Mouse (Mus musculus): ENCODE measurements around the gene Agtpbp1. TPM values are rescaled to one million over a fixed set of nuclear protein-coding genes. Genes with fewer than 3 reads are reported as not detected.

The Agtpbp1 gene
- polyA plus RNA-seq, 1 experiment from 2014 or later: 18.6 TPM

- 97% methylated on average over 6 of the region's 6 CpGs for WGBS
- no peak for ATAC-seq (ENCODE audit: low FRiP score, low TSS enrichment)
- Histone ChIP-seq H3K9me3 (ENCODE audit: control insufficient read depth, low read length) (no peaks in the 10 kb centered on the region), H3K9ac (ENCODE audit: low read depth, low read length) (no peak overlapping the region), H3K36me3 (ENCODE audit: control insufficient read depth, insufficient read depth, low read length) (no peaks in the 10 kb centered on the region), H3K27ac (ENCODE audit: low read depth, low read length) (no peak overlapping the region), H3K27me3 (ENCODE audit: control insufficient read depth, insufficient read depth, low read length) (no peaks in the 10 kb centered on the region), H3K4me1 (ENCODE audit: control insufficient read depth, insufficient read depth, low read length) (no peaks in the 10 kb centered on the region), H3K4me3 (ENCODE audit: low read length) (no peak overlapping the region), H3K4me2 (replicated peaks; ENCODE audit: low read depth, low read length) (no peak overlapping the region)
Measured at GRCm38 (mm10) chr13:59429369-59429768, 155.7 kb downstream of the Agtpbp1 start.

GRCm38 (mm10) chr13:59423871-59424270, 161.2 kb downstream of the Agtpbp1 start:
- WGBS: 70% methylated on average over 5 of the region's 5 CpGs
- Histone ChIP-seq H3K27ac (ENCODE audit: low read depth, low read length) (no peak overlapping the region), H3K4me1 (ENCODE audit: control insufficient read depth, insufficient read depth, low read length) (no peaks in the 10 kb centered on the region), H3K4me2 (replicated peaks; ENCODE audit: low read depth, low read length) (no peak overlapping the region), H3K4me3 (ENCODE audit: low read length) (no peak overlapping the region), H3K27me3 (ENCODE audit: control insufficient read depth, insufficient read depth, low read length) (no peaks in the 10 kb centered on the region), H3K9ac (ENCODE audit: low read depth, low read length) (no peak overlapping the region), H3K9me3 (ENCODE audit: control insufficient read depth, low read length) (no peaks in the 10 kb centered on the region), H3K36me3 (ENCODE audit: control insufficient read depth, insufficient read depth, low read length) (no peaks in the 10 kb centered on the region)
- ATAC-seq (ENCODE audit: low FRiP score, low TSS enrichment): no peak

GRCm38 (mm10) chr13:59416530-59417230, 168.3 kb downstream of the Agtpbp1 start:
- no peaks in the 10 kb centered on the region for H3K9me3 ChIP-seq (ENCODE audit: control insufficient read depth, low read length)
- no peaks in the 10 kb centered on the region for H3K27me3 ChIP-seq (ENCODE audit: control insufficient read depth, insufficient read depth, low read length)
- no peaks in the 10 kb centered on the region for H3K4me1 ChIP-seq (ENCODE audit: control insufficient read depth, insufficient read depth, low read length)
- H3K36me3 ChIP-seq (ENCODE audit: control insufficient read depth, insufficient read depth, low read length): no peaks in the 10 kb centered on the region
- H3K4me3 ChIP-seq (ENCODE audit: low read length): no peak overlapping the region
- no peak overlapping the region for H3K9ac ChIP-seq (ENCODE audit: low read depth, low read length)
- 80% methylated on average over 15 of the region's 15 CpGs for whole genome bisulfite sequencing
- H3K4me2 ChIP-seq (replicated peaks; ENCODE audit: low read depth, low read length): no peak overlapping the region
- H3K27ac ChIP-seq (ENCODE audit: low read depth, low read length): no peak overlapping the region
- ATAC-seq (ENCODE audit: low FRiP score, low TSS enrichment): no peak

DNA sequence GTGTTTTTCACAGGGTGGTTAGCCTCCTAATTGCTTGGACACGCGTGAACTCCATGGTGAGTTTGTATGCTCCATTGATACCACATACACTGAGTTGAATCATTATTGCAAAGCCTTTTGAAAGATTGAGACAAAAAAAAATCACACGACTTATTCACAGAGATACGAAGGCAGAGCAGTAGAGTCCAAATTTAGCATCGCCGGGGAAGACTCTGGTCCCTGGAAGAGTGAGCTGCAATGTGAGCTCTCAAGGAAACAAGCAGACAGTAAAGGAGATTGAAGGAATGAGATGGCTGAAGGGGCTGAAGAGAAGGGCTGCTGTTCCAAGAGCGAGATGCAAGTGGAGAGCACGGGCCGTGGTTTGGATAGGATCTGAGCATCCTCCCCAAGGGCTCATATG, 171.1 kb downstream of the Agtpbp1 start:
- no peak for ATAC-seq (ENCODE audit: low FRiP score, low TSS enrichment)
- no peak overlapping the region for H3K4me2 ChIP-seq (replicated peaks; ENCODE audit: low read depth, low read length)
- 96% methylated on average over 9 of the region's 9 CpGs for WGBS

GRCm38 (mm10) chr13:59412672-59413071, 172.4 kb downstream of the Agtpbp1 start:
- Histone ChIP-seq H3K9me3 (ENCODE audit: control insufficient read depth, low read length) (no peaks in the 10 kb centered on the region), H3K27ac (ENCODE audit: low read depth, low read length) (no peak overlapping the region), H3K27me3 (ENCODE audit: control insufficient read depth, insufficient read depth, low read length) (no peaks in the 10 kb centered on the region), H3K36me3 (ENCODE audit: control insufficient read depth, insufficient read depth, low read length) (no peaks in the 10 kb centered on the region), H3K9ac (ENCODE audit: low read depth, low read length) (no peak overlapping the region), H3K4me2 (replicated peaks; ENCODE audit: low read depth, low read length) (no peak overlapping the region), H3K4me3 (ENCODE audit: low read length) (no peak overlapping the region), H3K4me1 (ENCODE audit: control insufficient read depth, insufficient read depth, low read length) (no peaks in the 10 kb centered on the region)
- ATAC-seq (ENCODE audit: low FRiP score, low TSS enrichment): no peak
- 84% methylated on average over 4 of the region's 4 CpGs for WGBS

More for the DNA sequence above, 171.1 kb downstream of the Agtpbp1 start:
- Histone ChIP-seq H3K36me3 (ENCODE audit: control insufficient read depth, insufficient read depth, low read length) (no peaks in the 10 kb centered on the region), H3K9ac (ENCODE audit: low read depth, low read length) (no peak overlapping the region), H3K27me3 (ENCODE audit: control insufficient read depth, insufficient read depth, low read length) (no peaks in the 10 kb centered on the region), H3K4me3 (ENCODE audit: low read length) (no peak overlapping the region), H3K27ac (ENCODE audit: low read depth, low read length) (no peak overlapping the region), H3K9me3 (ENCODE audit: control insufficient read depth, low read length) (no peaks in the 10 kb centered on the region), H3K4me1 (ENCODE audit: control insufficient read depth, insufficient read depth, low read length) (no peaks in the 10 kb centered on the region)

- Histone ChIP-seq H3K4me2 (replicated peaks; ENCODE audit: low read depth, low read length) (no peak overlapping the region), H3K4me3 (ENCODE audit: low read length) (no peak overlapping the region), H3K27me3 (ENCODE audit: control insufficient read depth, insufficient read depth, low read length) (no peaks in the 10 kb centered on the region), H3K9ac (ENCODE audit: low read depth, low read length) (no peak overlapping the region), H3K27ac (ENCODE audit: low read depth, low read length) (no peak overlapping the region), H3K36me3 (ENCODE audit: control insufficient read depth, insufficient read depth, low read length) (no peaks in the 10 kb centered on the region), H3K9me3 (ENCODE audit: control insufficient read depth, low read length) (no peaks in the 10 kb centered on the region), H3K4me1 (ENCODE audit: control insufficient read depth, insufficient read depth, low read length) (no peaks in the 10 kb centered on the region)
- no peak for ATAC-seq (ENCODE audit: low FRiP score, low TSS enrichment)
- 72% methylated on average over 6 of the region's 6 CpGs for WGBS
Measured at GRCm38 (mm10) chr13:59407182-59407581, 177.8 kb downstream of the Agtpbp1 start.

DNA sequence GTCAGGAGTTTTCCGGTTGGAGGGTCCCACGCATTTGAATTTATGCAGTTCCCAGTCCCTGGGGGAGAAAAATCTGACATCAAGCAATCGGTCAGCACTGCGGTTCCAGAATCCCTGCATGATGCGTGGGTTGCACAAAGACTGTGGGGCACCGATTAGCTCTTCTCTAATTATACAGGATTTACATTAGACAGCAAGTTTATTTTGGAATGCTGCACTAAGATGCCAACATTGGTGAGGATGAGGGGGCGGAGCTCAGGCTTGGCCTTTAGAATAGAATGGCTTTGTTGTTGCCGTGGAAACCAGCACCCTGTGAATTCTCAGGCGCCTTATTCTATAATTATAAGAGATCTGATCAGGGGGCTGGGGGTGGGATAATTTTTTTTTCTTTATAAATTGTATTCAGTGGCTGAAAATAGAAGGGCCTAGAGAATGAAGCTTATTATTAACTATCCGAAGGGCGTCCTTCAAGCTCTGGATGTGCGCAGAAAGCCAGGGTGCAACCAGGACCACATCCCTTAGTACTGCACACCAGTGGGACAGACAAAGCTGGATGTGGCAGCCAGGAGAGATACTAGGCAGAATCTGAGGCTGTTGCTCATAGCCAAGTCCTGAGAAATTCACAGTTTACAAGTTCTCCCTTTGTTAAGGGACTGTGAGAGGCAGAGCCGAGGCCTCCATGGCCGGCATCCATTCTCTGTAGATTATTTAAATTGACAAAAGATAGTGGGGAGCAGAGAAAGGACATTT, 182.8 kb downstream of the Agtpbp1 start:
- no peak for ATAC-seq (ENCODE audit: low FRiP score, low TSS enrichment)
- H3K27ac ChIP-seq (ENCODE audit: low read depth, low read length): no peak overlapping the region
- H3K27me3 ChIP-seq (ENCODE audit: control insufficient read depth, insufficient read depth, low read length): no peaks in the 10 kb centered on the region
- H3K9ac ChIP-seq (ENCODE audit: low read depth, low read length): no peak overlapping the region
- H3K4me3 ChIP-seq (ENCODE audit: low read length): no peak overlapping the region
- H3K4me1 ChIP-seq (ENCODE audit: control insufficient read depth, insufficient read depth, low read length): no peaks in the 10 kb centered on the region
- H3K4me2 ChIP-seq (replicated peaks; ENCODE audit: low read depth, low read length): no peak overlapping the region
- WGBS: 91% methylated on average over 14 of the region's 14 CpGs
- no peaks in the 10 kb centered on the region for H3K9me3 ChIP-seq (ENCODE audit: control insufficient read depth, low read length)
- H3K36me3 ChIP-seq (ENCODE audit: control insufficient read depth, insufficient read depth, low read length): no peaks in the 10 kb centered on the region

DNA sequence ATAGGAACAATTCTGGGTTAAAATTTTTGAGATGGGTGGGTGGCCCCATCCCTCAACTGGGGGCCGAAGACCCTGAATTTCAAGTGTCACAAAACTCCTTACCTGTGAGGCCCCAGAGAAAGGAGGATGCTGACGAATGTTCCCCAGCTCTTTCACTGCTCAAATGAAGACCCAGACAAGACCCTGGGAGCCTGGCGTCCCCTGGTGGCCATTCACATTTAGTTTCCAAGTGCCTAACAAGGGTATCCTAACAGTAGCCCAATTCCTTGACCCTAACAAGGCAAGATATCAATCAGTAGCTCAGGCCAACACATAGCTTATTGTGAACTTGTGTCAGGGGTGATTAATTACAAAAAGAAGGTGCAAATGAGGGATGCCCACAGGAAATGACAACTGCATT, 187.5 kb downstream of the Agtpbp1 start:
- H3K9me3 ChIP-seq (ENCODE audit: control insufficient read depth, low read length): no peaks in the 10 kb centered on the region
- no peaks in the 10 kb centered on the region for H3K4me1 ChIP-seq (ENCODE audit: control insufficient read depth, insufficient read depth, low read length)
- no peak for ATAC-seq (ENCODE audit: low FRiP score, low TSS enrichment)
- H3K4me2 ChIP-seq (replicated peaks; ENCODE audit: low read depth, low read length): no peak overlapping the region
- H3K27ac ChIP-seq (ENCODE audit: low read depth, low read length): no peak overlapping the region
- H3K36me3 ChIP-seq (ENCODE audit: control insufficient read depth, insufficient read depth, low read length): no peaks in the 10 kb centered on the region
- no peak overlapping the region for H3K9ac ChIP-seq (ENCODE audit: low read depth, low read length)
- H3K4me3 ChIP-seq (ENCODE audit: low read length): no peak overlapping the region
- H3K27me3 ChIP-seq (ENCODE audit: control insufficient read depth, insufficient read depth, low read length): no peaks in the 10 kb centered on the region
- WGBS: 33% methylated on average over 3 of the region's 3 CpGs

Measured in kidney, embryonic 14.5 days (tissue).